Mouse (Mus musculus) intestine, embryonic 14.5 days (tissue): ENCODE results near the gene Try5. TPM values are rescaled to one million over a fixed set of nuclear protein-coding genes. Genes with fewer than 3 reads are reported as not detected.
"Not testable (repeated sequence)": the region's sequence is repeated elsewhere in the genome, so short reads cannot be mapped to it uniquely, and the experiment has no call there.

Experiments
- ATAC-seq: fragments of 200-750 bp; cut with Nextera tagmentation; replicated peaks from 2 replicates; pipeline ENCODE4 v1.8.0; 2017; ENCODE audit warnings: low read depth, moderate number of reproducible peaks, moderate TSS enrichment, moderate library complexity; ENCODE audit not compliant: low FRiP score, low TSS enrichment
- DNase-seq: peaks from one replicate; pipeline ENCODE4 v3.0.0-alpha.2; 2018; ENCODE audit warnings: low spot score
- H3K27ac ChIP-seq: fragments of 300-500 bp; sonication (generic); 2 replicates; pipeline ENCODE4 v1.5.1; 2014; ENCODE audit warnings: low read depth, mild to moderate bottlenecking, control low read depth
- H3K27me3 ChIP-seq: fragments of 300-500 bp; sonication (generic); replicated peaks from 2 replicates; pipeline ENCODE4 v1.6.1; 2014; ENCODE audit warnings: low read length, control low read depth; ENCODE audit not compliant: control insufficient read depth, insufficient read depth
- H3K36me3 ChIP-seq: fragments of 300-500 bp; sonication (generic); 2 replicates; pipeline ENCODE4 v1.6.1; 2014; ENCODE audit warnings: low read length, control low read depth; ENCODE audit not compliant: control insufficient read depth, insufficient read depth
- H3K4me1 ChIP-seq: fragments of 300-500 bp; sonication (generic); replicated peaks from 2 replicates; pipeline ENCODE4 v1.6.1; 2014; ENCODE audit warnings: low read length, control low read depth, mixed read lengths; ENCODE audit not compliant: control insufficient read depth, insufficient read depth
- H3K4me2 ChIP-seq: fragments of 300-500 bp; sonication (generic); 2 replicates; pipeline ENCODE4 v1.6.1; 2014; ENCODE audit warnings: low read length
- H3K4me3 ChIP-seq: fragments of 300-500 bp; sonication (generic); 2 replicates; pipeline ENCODE4 v1.5.1; 2014; ENCODE audit warnings: low read depth, low read length, control low read depth, mixed read lengths
- H3K9ac ChIP-seq: fragments of 300-500 bp; sonication (generic); 2 replicates; pipeline ENCODE4 v1.6.1; 2014; ENCODE audit warnings: mild to moderate bottlenecking, low read length
- H3K9me3 ChIP-seq: fragments of 300-500 bp; sonication (generic); 2 replicates; pipeline ENCODE4 v1.6.1; 2016; ENCODE audit warnings: low read length, control low read depth; ENCODE audit not compliant: control insufficient read depth
- whole genome bisulfite sequencing: fragments of 180-500 bp; shearing (Covaris S2); extraction: QIAGEN DNeasy Blood & Tissue Kit; methylation state at CpG from one replicate; pipeline ENCODE4 v1.1.7; 2014; 5-methylcytosine and 5-hydroxymethylcytosine counted together
- polyA plus RNA-seq: library from polyadenylated mRNA; unstranded; fragments of >200 nt; fragmentation: Nextera tagmentation; extraction: Ambion mirVana; gene quantifications from 2 replicates; pipeline ENCODE4 v1.2.1, GENCODE M21; 2014

Try5 gene
- polyA plus RNA-seq: 15.8 TPM in 1 of 2 replicates, not detected in the other

DNA sequence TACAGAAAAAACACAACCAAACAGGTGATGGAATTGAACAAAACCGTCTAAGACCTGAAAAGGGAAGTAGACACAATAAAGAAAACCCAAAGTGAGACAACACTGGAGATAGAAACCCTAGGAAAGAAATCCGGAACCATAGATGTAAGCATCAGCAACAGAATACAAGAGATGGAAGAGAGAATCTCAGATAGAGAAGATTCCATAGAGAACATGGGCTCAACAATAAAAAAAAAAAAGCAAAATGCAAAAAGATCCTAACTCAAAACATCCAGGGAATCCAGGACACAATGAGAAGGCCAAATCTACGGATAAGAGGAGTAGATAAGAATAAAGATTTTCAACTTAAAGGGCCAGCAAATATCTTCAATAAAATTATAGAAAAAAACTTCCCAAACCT is at the start of gene Try5:
TSS of gene Try5 (minus strand) at position 101 of the 400 bp plus-strand sequence.
- DNase-seq, H3K4me3 ChIP-seq, H3K27me3 ChIP-seq, H3K4me1 ChIP-seq, H3K9me3 ChIP-seq, ATAC-seq, H3K4me2 ChIP-seq, H3K27ac ChIP-seq, H3K9ac ChIP-seq, H3K36me3 ChIP-seq: not testable (repeated sequence)
- WGBS: 72% methylated on average over 3 of the region's 3 CpGs

DNA sequence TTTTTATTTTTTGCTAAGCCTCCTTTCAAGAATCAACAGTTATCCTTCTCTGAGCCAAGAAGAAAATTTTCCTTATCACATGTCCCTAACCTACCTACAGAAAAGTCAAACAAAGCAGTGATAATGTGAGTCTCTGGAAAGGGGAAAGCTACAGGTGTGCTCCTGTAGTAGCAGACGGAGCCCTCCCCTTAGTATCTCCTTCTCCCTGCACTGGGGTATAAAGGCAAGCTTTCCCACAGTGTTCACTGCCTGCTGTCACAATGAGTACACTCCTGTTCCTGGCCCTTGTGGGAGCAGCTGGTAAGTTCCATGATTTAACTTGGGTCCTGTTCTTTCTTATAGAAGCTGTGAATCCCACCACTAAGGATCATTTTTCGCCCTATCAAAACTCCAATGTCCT is 37.3 kb upstream of the Try5 start, which contains the start of gene Try10:
TSS of gene Try10 (plus strand) at position 174 of the 400 bp plus-strand sequence.
- Histone ChIP-seq H3K36me3 (no peaks in the 10 kb centered on the region), H3K27ac (no peak within 1 kb of the TSS), H3K27me3 (no peaks in the 10 kb centered on the region), H3K4me3 (no peak within 1 kb of the TSS), H3K9ac (no peak within 1 kb of the TSS), H3K9me3 (no peaks in the 10 kb centered on the region), H3K4me2 (no peak within 1 kb of the TSS), H3K4me1 (no peaks in the 10 kb centered on the region)
- WGBS: 79% methylated on average over 2 of the region's 2 CpGs
- DNase-seq: no peak
- no peak for ATAC-seq

DNA sequence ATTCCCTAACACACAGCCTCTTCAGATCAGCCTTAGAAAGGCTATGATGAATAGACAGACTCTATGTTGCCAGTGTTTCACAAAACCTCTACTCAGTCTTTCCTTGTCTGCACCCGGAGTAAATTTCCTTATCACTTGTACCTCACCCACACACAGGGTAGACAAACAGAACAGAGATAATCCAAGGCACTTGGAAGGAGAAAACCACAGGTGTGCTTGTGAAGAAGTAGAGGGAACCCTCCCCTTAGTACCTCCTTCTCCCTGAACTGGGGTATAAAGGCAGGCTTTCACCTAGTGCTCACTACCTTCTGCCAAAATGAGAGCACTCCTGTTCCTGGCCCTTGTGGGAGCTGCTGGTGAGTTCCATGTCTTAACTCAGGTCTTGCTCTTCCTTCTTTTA is 14.7 kb downstream of the Try5 start, which contains the start of gene Try4:
TSS of gene Try4 (plus strand) at position 301 of the 400 bp plus-strand sequence.
- H3K27ac ChIP-seq: no peak within 1 kb of the TSS
- no peak within 1 kb of the TSS for H3K9ac ChIP-seq
- H3K9me3 ChIP-seq: no peaks in the 10 kb centered on the region
- WGBS: 71% methylated on average over 1 of the region's 1 CpGs
- no peak for DNase-seq
- H3K36me3 ChIP-seq: no peaks in the 10 kb centered on the region
- H3K27me3 ChIP-seq: no peaks in the 10 kb centered on the region
- ATAC-seq: no peak
- H3K4me1 ChIP-seq: no peaks in the 10 kb centered on the region
- H3K4me3 ChIP-seq: no peak within 1 kb of the TSS
- H3K4me2 ChIP-seq: no peak within 1 kb of the TSS

DNA sequence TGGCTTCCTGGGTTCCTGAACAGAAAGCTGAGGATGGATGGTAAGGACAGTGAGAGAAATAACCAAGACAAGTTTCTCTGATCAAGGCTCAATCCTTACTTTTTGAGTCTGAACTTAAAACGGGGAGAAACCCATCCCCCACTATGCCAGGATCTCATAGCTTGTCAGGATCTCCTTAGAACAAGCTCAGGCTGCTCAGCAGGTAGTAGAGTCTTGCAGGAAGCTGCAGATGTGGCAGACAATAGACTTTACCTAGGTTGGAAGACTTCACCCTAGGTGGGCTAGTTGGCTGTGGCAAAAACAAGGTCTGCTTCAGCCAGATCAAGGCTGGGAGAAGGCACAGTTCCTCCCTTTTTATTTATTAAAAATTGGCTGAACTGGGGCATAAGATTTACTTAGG is 18.4 kb downstream of the Try5 start:
- no peak for ATAC-seq
- no peak for DNase-seq
- Histone ChIP-seq H3K36me3 (no peaks in the 10 kb centered on the region), H3K27ac (no peak overlapping the region), H3K4me3 (no peak overlapping the region), H3K4me1 (no peaks in the 10 kb centered on the region), H3K27me3 (no peaks in the 10 kb centered on the region), H3K9me3 (no peaks in the 10 kb centered on the region), H3K9ac (no peak overlapping the region), H3K4me2 (no peak overlapping the region)
- 20% methylated on average over 1 of the region's 1 CpGs for WGBS

DNA sequence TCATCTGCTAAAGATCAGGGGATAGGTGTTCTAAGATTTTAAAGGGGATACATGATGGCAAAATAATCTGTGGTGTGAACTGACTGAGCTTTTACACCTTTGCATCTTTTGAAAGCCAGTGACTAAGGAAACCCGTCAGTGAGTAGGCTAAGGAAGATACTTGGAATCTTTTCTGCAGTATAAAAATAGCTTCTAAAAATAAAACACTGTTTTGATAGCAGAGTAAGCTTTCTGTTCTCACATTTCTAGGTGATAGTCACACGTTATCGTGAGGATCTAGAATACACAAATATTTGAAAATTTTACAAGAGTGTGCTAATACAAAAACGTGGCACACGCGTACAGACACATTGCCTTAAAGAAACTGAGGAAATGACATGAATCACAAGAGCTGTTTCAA is 50.5 kb downstream of the Try5 start:
- no peak for ATAC-seq
- Histone ChIP-seq H3K27ac (no peak overlapping the region), H3K9me3 (no peaks in the 10 kb centered on the region), H3K9ac (no peak overlapping the region), H3K4me1 (no peaks in the 10 kb centered on the region), H3K4me3 (no peak overlapping the region), H3K4me2 (no peak overlapping the region), H3K36me3 (no peaks in the 10 kb centered on the region), H3K27me3 (no peaks in the 10 kb centered on the region)
- DNase-seq: no peak
- WGBS: 88% methylated on average over 6 of the region's 6 CpGs

DNA sequence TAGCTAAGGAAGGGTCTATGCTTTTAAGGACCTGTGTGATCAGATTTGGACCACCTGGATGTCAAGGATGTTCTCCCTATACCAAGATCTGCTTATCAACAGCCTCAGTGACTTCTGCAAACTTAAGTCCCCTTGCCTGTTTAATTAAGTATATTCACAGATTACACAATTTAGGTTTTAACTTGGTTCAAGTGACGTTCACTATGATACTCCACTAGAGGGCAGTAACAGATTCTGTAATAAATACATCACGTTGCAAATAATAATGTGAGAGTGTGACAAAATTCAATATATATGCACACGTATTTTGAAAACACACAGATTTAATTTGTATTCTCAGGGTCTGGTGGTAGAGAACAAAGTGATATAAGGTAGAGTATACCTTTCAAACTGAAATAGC is 53.8 kb downstream of the Try5 start:
- ATAC-seq (no peak), DNase-seq (no peak)
- 56% methylated on average over 3 of the region's 3 CpGs for WGBS
- Histone ChIP-seq H3K36me3 (no peaks in the 10 kb centered on the region), H3K4me1 (no peaks in the 10 kb centered on the region), H3K4me2 (no peak overlapping the region), H3K9ac (no peak overlapping the region), H3K27ac (no peak overlapping the region), H3K27me3 (no peaks in the 10 kb centered on the region), H3K4me3 (no peak overlapping the region), H3K9me3 (no peaks in the 10 kb centered on the region)

Other genes with a start within 250 kb of the Try5 start
- 0.58 TPM in 1 of 2 replicates, not detected in the other for gene Try4, start 14.6 kb downstream of the Try5 start, polyA plus RNA-seq
- 22.4 TPM in 1 of 2 replicates, not detected in the other for gene Try10, start 37.3 kb upstream of the Try5 start, polyA plus RNA-seq
- 4.9 TPM in 1 of 2 replicates, not detected in the other for gene Prss3, start 60.8 kb upstream of the Try5 start, polyA plus RNA-seq
- gene Gm5771, start 75.5 kb upstream of the Try5 start, polyA plus RNA-seq: 4.8 TPM in 1 of 2 replicates, not detected in the other
- 6.2 TPM in 1 of 2 replicates, not detected in the other for gene Gm10334, start 129.3 kb upstream of the Try5 start, polyA plus RNA-seq
- 23.9 TPM in 1 of 2 replicates, not detected in the other for gene Prss1, start 142.1 kb upstream of the Try5 start, polyA plus RNA-seq
- gene Prss2, start 204.9 kb upstream of the Try5 start, polyA plus RNA-seq: 14.1 TPM in 1 of 2 replicates, not detected in the other